Mouse (Mus musculus): Measurements from ENCODE around the gene Patz1.
A peak's percentile ranks its signal among the peaks of the same experiment; 100 is the strongest.

GRCm38 (mm10) chr11:3292062-3292421 lies 3.4 kb downstream of the Patz1 start:
- no peak for TF ChIP-seq CTCF (conservative IDR thresholded peaks at IDR 0.05 in 1 of 2, IDR thresholded peaks at IDR 0.05 in 1 of 2; ENCODE audit: low read depth in 2 of 2, low read length in 2 of 2)
- no peak for TF ChIP-seq POLR2AphosphoS2 (IDR thresholded peaks at IDR 0.05; ENCODE audit: low read depth, low read length)
- peak; percentile 77 for TF ChIP-seq MYC (IDR thresholded peaks at IDR 0.05; ENCODE audit: low read depth, low read length)
- no peak for TF ChIP-seq GABPA (IDR thresholded peaks at IDR 0.05; ENCODE audit: insufficient replicate concordance, low read depth, low read length)
- TF ChIP-seq POLR2A (IDR thresholded peaks at IDR 0.05; ENCODE audit: low read depth, low read length), result peak; percentile 72

All from CH12.LX (cell line).